Mouse (Mus musculus): ENCODE results near the gene Kdm5b. TPM values are rescaled to one million over a fixed set of nuclear protein-coding genes. Genes with fewer than 3 reads are reported as not detected.

Kdm5b gene
- polyA plus RNA-seq, 1 experiment from 2014 or later, result 84.0 TPM

DNA sequence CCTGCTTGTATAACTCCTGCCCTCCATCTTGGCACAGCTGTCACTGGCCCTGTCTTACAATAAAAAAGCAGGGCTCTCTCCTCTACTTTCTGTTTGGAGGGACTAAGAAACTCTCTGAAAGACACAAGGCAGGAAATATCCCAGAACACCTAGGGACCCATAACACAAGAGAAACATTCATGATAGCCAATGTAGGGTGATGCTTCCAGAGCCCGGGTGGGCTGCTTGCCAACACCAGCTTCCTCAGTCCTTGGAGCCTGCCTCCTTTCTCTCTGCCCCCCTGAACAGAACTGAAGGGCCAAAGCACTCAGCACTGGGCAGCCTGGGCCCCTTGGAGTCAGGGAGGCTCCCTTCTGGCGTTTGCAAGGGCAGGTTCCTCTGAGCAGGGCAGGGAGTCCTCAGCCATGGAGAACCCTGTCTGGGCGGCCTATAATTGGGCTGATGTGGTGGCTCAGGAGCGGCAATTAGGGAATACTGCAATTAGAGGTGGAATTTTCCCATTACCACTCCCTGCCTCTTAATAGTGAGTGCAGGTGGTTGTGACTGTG is 92.0 kb downstream of the Kdm5b start:
- Histone ChIP-seq H3K9me3 (replicated peaks; ENCODE audit: control insufficient read depth, low read length) (no peaks in the 10 kb centered on the region), H3K4me2 (ENCODE audit: low read depth, low read length) (no peak overlapping the region), H3K27me3 (ENCODE audit: control insufficient read depth, insufficient read depth, low read length) (peaks cover 23% of the 10 kb centered on the region), H3K27ac (replicated peaks; ENCODE audit: low read depth, low read length) (no peak overlapping the region), H3K4me3 (ENCODE audit: low read depth, low read length) (no peak overlapping the region), H3K9ac (replicated peaks; ENCODE audit: low read length) (no peak overlapping the region), H3K4me1 (ENCODE audit: control insufficient read depth, insufficient read depth, low read length) (0 out of 2 replicates have a peak, but pooled peaks cover 1% of the 10 kb centered on the region), H3K36me3 (replicated peaks; ENCODE audit: control insufficient read depth, insufficient read depth, low read depth, low read length) (no peaks in the 10 kb centered on the region)
- ATAC-seq (replicated peaks; ENCODE audit: insufficient number of reproducible peaks, low FRiP score, low TSS enrichment, low read depth), result no peak
- 16% methylated on average over 4 of the region's 4 CpGs for WGBS
- DNase-seq (ENCODE audit: low spot score), result no peak

DNA sequence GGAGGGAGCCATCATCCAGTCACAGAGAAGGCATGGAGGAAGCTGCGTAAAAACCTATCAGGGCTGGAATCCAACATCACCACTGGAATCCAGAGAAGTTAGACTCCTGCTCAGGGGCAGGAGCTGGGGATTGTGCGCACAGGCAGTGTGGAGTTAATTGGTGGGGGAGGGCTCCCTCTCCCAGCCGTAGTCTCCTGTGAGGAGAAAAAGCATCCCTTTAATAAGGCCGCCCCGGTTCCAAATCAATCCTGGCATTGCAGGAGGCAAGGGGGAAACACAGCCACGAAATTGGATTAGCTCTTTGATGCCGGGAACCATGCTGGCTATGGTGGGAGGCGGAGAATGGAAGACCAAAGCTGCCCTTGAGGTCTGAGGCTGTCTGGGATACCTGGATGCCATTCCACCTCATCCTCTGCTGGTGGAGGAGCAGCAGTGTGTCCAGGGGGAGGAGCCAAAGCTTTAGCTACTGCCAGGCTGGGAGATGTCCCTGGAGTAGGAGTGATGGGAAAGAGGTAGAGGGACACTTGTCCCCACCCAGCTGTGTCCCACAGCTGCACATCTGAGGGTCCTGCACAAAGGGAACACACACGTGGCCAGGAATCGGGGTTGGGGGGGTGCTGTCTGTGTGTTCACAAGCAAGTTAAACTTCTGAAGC is 93.8 kb downstream of the Kdm5b start:
- ATAC-seq (replicated peaks; ENCODE audit: insufficient number of reproducible peaks, low FRiP score, low TSS enrichment, low read depth), result no peak
- H3K27me3 ChIP-seq (ENCODE audit: control insufficient read depth, insufficient read depth, low read length), result peaks cover 5% of the 10 kb centered on the region
- no peak overlapping the region for H3K27ac ChIP-seq (replicated peaks; ENCODE audit: low read depth, low read length)

DNA sequence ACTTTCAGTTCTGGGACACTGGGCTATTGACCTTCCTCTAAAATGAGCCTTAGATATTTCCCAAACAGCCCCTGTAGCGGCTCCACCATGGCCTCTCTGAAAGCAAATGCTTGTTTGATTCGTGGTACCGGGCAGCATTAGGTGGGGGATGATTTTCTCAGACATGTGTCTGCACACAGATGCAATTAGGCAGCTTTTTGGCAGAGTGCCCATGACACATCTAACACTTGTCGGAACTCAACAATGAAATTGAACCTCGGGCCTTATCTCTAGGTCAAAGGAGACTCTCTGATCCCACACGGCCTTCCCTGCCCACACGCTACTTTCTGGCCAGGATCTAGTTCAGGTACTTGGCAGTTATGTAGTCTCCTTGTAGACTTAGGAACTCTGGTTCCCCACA is 98.9 kb downstream of the Kdm5b start:
- Histone ChIP-seq H3K4me3 (ENCODE audit: low read depth, low read length) (no peak overlapping the region), H3K4me2 (ENCODE audit: low read depth, low read length) (no peak overlapping the region), H3K9ac (replicated peaks; ENCODE audit: low read length) (no peak overlapping the region), H3K27me3 (ENCODE audit: control insufficient read depth, insufficient read depth, low read length) (no peaks in the 10 kb centered on the region), H3K9me3 (replicated peaks; ENCODE audit: control insufficient read depth, low read length) (no peaks in the 10 kb centered on the region), H3K4me1 (ENCODE audit: control insufficient read depth, insufficient read depth, low read length) (no peaks in the 10 kb centered on the region), H3K36me3 (replicated peaks; ENCODE audit: control insufficient read depth, insufficient read depth, low read depth, low read length) (no peaks in the 10 kb centered on the region), H3K27ac (replicated peaks; ENCODE audit: low read depth, low read length) (no peak overlapping the region)
- DNase-seq (ENCODE audit: low spot score) (no peak), ATAC-seq (replicated peaks; ENCODE audit: insufficient number of reproducible peaks, low FRiP score, low TSS enrichment, low read depth) (no peak)
- WGBS, result 81% methylated on average over 7 of the region's 7 CpGs

More for the DNA sequence above, 93.8 kb downstream of the Kdm5b start:
- Histone ChIP-seq H3K4me1 (ENCODE audit: control insufficient read depth, insufficient read depth, low read length) (no peaks in the 10 kb centered on the region), H3K4me3 (ENCODE audit: low read depth, low read length) (no peak overlapping the region), H3K36me3 (replicated peaks; ENCODE audit: control insufficient read depth, insufficient read depth, low read depth, low read length) (no peaks in the 10 kb centered on the region), H3K4me2 (ENCODE audit: low read depth, low read length) (no peak overlapping the region), H3K9ac (replicated peaks; ENCODE audit: low read length) (no peak overlapping the region), H3K9me3 (replicated peaks; ENCODE audit: control insufficient read depth, low read length) (no peaks in the 10 kb centered on the region)
- 15% methylated on average over 10 of the region's 10 CpGs for WGBS
- no peak for DNase-seq (ENCODE audit: low spot score)

DNA sequence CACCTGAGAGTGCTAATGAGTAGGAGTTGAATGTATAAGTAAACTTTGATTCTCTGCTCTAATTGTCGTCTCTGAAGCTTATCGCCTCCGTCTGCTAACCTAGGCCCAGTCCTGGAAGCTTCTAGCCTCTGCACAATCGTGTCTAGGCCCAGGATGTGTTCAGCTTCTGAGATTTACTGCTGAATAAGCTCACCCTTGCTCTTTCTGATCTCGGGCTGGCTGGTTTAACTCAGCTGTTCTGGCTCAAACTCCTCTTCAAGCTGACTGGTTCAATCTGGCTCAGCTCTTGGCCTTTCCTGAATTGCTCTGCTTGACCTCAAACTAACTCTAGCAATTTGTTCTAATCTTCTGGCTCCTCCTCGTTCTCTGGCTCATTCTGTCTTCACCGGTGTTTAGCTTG is 100.2 kb downstream of the Kdm5b start:
- DNase-seq (ENCODE audit: low spot score) (no peak), ATAC-seq (replicated peaks; ENCODE audit: insufficient number of reproducible peaks, low FRiP score, low TSS enrichment, low read depth) (no peak)
- 72% methylated on average over 7 of the region's 7 CpGs for WGBS
- H3K9ac ChIP-seq (replicated peaks; ENCODE audit: low read length), result no peak overlapping the region
- no peak overlapping the region for H3K27ac ChIP-seq (replicated peaks; ENCODE audit: low read depth, low read length)
- no peaks in the 10 kb centered on the region for H3K9me3 ChIP-seq (replicated peaks; ENCODE audit: control insufficient read depth, low read length)
- no peaks in the 10 kb centered on the region for H3K4me1 ChIP-seq (ENCODE audit: control insufficient read depth, insufficient read depth, low read length)
- H3K4me3 ChIP-seq (ENCODE audit: low read depth, low read length), result no peak overlapping the region
- no peak overlapping the region for H3K4me2 ChIP-seq (ENCODE audit: low read depth, low read length)
- no peaks in the 10 kb centered on the region for H3K36me3 ChIP-seq (replicated peaks; ENCODE audit: control insufficient read depth, insufficient read depth, low read depth, low read length)
- no peaks in the 10 kb centered on the region for H3K27me3 ChIP-seq (ENCODE audit: control insufficient read depth, insufficient read depth, low read length)

DNA sequence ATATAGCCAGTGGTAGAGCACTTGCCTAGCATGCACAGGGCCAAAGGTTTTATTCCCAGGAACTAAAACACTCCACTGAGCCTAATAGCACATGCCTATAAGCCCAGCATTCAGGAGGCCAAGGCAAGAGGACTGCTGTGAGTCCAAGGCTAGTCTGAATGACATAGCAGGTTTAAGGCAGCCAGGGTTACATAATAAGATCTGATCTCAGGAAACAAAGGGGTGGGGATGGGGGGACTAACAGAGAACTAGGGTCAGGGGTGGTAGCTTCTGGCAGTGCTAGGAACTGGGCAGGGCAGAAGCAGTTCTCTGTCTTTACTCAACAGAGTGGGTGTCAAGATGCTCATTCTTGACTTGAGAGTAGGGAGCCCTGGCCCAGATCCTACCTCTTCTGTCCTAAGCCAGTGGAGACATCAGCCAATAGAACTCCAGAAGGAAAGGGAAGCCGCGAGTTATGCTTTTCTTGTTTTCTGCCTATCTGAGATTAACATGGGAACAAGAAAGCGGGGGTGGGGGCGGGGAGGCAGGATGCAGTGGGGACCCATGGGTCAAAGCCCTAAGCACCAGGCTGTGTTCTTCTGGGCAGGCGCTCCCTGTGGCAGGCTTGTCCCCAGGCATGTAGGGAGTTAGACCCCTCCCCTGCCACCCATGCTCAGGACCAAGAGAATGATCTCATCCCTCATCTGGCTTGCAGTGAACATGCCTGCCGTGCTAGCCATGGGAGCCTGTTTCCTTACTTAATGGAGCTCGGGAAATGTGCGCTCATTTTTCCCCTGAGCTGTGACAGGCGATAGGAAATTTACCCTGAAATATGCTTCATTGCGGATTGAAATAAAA is 111.5 kb downstream of the Kdm5b start:
- Histone ChIP-seq H3K4me1 (ENCODE audit: control insufficient read depth, insufficient read depth, low read length) (no peaks in the 10 kb centered on the region), H3K27ac (replicated peaks; ENCODE audit: low read depth, low read length) (no peak overlapping the region), H3K4me2 (ENCODE audit: low read depth, low read length) (no peak overlapping the region), H3K9ac (replicated peaks; ENCODE audit: low read length) (no peak overlapping the region), H3K27me3 (ENCODE audit: control insufficient read depth, insufficient read depth, low read length) (no peaks in the 10 kb centered on the region), H3K9me3 (replicated peaks; ENCODE audit: control insufficient read depth, low read length) (no peaks in the 10 kb centered on the region), H3K4me3 (ENCODE audit: low read depth, low read length) (no peak overlapping the region), H3K36me3 (replicated peaks; ENCODE audit: control insufficient read depth, insufficient read depth, low read depth, low read length) (no peaks in the 10 kb centered on the region)
- no peak for DNase-seq (ENCODE audit: low spot score)
- WGBS, result 78% methylated on average over 10 of the region's 10 CpGs
- ATAC-seq (replicated peaks; ENCODE audit: insufficient number of reproducible peaks, low FRiP score, low TSS enrichment, low read depth), result no peak

DNA sequence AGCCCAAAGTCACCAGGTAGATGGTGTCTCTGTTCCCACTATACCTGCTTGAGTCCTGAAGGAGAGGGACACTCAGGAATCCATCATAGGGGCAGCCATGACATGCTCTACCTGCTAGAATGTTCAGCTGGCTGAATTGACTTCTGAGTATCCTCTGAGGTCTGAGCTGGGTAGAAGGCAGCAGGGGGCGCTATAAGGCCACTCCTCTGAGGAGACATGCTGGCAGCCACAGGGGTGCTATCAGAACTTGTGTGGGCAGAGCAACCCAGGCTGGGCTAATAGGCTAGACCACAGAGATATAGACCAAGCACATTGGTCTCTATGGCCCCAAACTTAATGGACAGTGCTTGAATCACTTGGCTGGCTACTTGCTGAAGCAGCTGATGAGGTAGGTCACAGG is 114.3 kb downstream of the Kdm5b start:
- WGBS, result 12% methylated on average over 1 of the region's 1 CpGs
- Histone ChIP-seq H3K27ac (replicated peaks; ENCODE audit: low read depth, low read length) (no peak overlapping the region), H3K36me3 (replicated peaks; ENCODE audit: control insufficient read depth, insufficient read depth, low read depth, low read length) (no peaks in the 10 kb centered on the region)

DNA sequence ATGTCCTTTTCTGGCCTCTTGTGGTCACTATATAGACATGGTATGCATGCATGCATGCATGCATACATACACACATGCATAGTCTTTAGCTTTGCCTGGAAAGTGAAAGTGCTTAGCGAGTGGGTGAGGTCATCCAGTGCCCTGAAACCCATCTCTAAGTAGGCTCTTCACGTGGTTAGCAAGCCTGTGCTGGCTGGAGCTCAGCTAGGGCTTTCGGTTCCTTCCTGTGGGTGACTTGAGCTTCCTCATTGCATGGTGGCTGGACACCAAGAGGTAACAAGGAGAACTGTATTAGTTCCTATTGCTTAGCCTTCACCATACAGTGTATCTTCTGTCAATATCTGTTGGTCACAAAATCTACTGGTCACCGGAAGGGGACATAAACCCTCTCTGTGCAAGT is 119.5 kb downstream of the Kdm5b start:
- Histone ChIP-seq H3K27ac (replicated peaks; ENCODE audit: low read depth, low read length) (no peak overlapping the region), H3K27me3 (ENCODE audit: control insufficient read depth, insufficient read depth, low read length) (no peaks in the 10 kb centered on the region), H3K4me3 (ENCODE audit: low read depth, low read length) (no peak overlapping the region), H3K4me2 (ENCODE audit: low read depth, low read length) (no peak overlapping the region), H3K9ac (replicated peaks; ENCODE audit: low read length) (no peak overlapping the region), H3K9me3 (replicated peaks; ENCODE audit: control insufficient read depth, low read length) (no peaks in the 10 kb centered on the region), H3K36me3 (replicated peaks; ENCODE audit: control insufficient read depth, insufficient read depth, low read depth, low read length) (no peaks in the 10 kb centered on the region), H3K4me1 (ENCODE audit: control insufficient read depth, insufficient read depth, low read length) (no peaks in the 10 kb centered on the region)
- WGBS, result 73% methylated on average over 4 of the region's 4 CpGs
- no peak for ATAC-seq (replicated peaks; ENCODE audit: insufficient number of reproducible peaks, low FRiP score, low TSS enrichment, low read depth)
- no peak for DNase-seq (ENCODE audit: low spot score)

More for the DNA sequence above, 114.3 kb downstream of the Kdm5b start:
- Histone ChIP-seq H3K9ac (replicated peaks; ENCODE audit: low read length) (no peak overlapping the region), H3K9me3 (replicated peaks; ENCODE audit: control insufficient read depth, low read length) (no peaks in the 10 kb centered on the region), H3K27me3 (ENCODE audit: control insufficient read depth, insufficient read depth, low read length) (no peaks in the 10 kb centered on the region), H3K4me2 (ENCODE audit: low read depth, low read length) (no peak overlapping the region), H3K4me3 (ENCODE audit: low read depth, low read length) (no peak overlapping the region), H3K4me1 (ENCODE audit: control insufficient read depth, insufficient read depth, low read length) (no peaks in the 10 kb centered on the region)
- DNase-seq (ENCODE audit: low spot score), result no peak
- ATAC-seq (replicated peaks; ENCODE audit: insufficient number of reproducible peaks, low FRiP score, low TSS enrichment, low read depth), result no peak

DNA sequence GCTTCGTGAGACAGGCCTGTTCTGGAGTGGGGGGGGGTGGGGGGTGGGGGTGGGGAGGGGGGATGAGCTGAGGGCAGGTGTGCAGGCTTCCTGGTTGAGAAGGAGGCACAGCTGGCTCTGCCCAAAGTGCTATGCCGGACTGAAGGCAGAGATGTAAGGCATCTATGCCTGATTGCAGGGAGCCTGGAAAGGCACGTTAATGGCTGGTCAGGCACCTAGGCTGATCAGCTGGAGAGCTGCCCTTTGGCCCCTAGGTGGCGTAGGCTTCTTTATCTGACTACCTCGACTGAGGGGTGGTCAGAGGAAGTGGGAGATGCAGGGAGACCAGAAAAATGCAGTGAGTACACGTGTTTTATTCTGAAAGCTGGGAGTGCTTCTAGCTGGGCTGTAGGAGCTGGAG is 120.6 kb downstream of the Kdm5b start:
- WGBS, result 20% methylated on average over 6 of the region's 6 CpGs
- Histone ChIP-seq H3K9me3 (replicated peaks; ENCODE audit: control insufficient read depth, low read length) (no peaks in the 10 kb centered on the region), H3K27me3 (ENCODE audit: control insufficient read depth, insufficient read depth, low read length) (no peaks in the 10 kb centered on the region), H3K4me1 (ENCODE audit: control insufficient read depth, insufficient read depth, low read length) (no peaks in the 10 kb centered on the region), H3K27ac (replicated peaks; ENCODE audit: low read depth, low read length) (no peak overlapping the region), H3K36me3 (replicated peaks; ENCODE audit: control insufficient read depth, insufficient read depth, low read depth, low read length) (no peaks in the 10 kb centered on the region), H3K9ac (replicated peaks; ENCODE audit: low read length) (no peak overlapping the region; the same call in 1 of the 2 replicates), H3K4me3 (ENCODE audit: low read depth, low read length) (no peak overlapping the region), H3K4me2 (ENCODE audit: low read depth, low read length) (no peak overlapping the region)
- no peak for ATAC-seq (replicated peaks; ENCODE audit: insufficient number of reproducible peaks, low FRiP score, low TSS enrichment, low read depth)
- peak; percentile 38 for DNase-seq (ENCODE audit: low spot score)
